Mouse (Mus musculus): ENCODE data around the gene Lrrc66.

GRCm38 (mm10) chr5:73599991-73600390, 32.3 kb downstream of the Lrrc66 start:
- TF ChIP-seq CTCF (conservative IDR thresholded peaks at IDR 0.05; ENCODE audit: insufficient read depth, insufficient read length, low read depth, low read length) (no peak), POLR2A (IDR thresholded peaks at IDR 0.05; ENCODE audit: low read depth, low read length) (no peak)
